Mouse (Mus musculus) layer of hippocampus, adult 9-11 months (tissue): ENCODE measurements around the gene Tcp10b.
"Not testable (repeated sequence)": the region's sequence is repeated elsewhere in the genome, so short reads cannot be mapped to it uniquely, and the experiment has no call there.

Experiments
- DNase-seq: peaks from one replicate; pipeline ENCODE4 v3.0.0; 2022

The Tcp10b gene

DNA sequence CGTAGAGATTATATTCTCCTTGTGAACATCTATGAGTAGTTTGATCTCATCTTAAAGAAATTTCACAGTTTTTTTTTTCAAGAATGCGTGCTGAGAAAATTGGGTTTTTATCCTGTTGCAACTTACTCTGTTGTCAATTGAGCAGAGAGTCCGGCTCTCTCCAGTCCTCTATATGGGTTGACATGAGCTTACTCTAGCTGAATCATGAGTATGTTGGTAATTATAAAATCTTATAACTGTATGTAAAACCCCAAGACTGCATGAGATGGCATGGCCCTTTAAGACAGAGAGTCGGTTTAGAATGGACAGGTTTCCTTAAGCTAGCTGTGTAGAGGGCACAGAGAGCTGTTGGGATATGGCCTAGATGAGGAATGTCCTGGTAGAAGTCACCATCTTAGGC is at the start of gene Tcp10b:
Gene Tcp10b (plus strand): TSS at position 301 of the 400 bp plus-strand sequence.
- not testable (repeated sequence) for DNase-seq

DNA sequence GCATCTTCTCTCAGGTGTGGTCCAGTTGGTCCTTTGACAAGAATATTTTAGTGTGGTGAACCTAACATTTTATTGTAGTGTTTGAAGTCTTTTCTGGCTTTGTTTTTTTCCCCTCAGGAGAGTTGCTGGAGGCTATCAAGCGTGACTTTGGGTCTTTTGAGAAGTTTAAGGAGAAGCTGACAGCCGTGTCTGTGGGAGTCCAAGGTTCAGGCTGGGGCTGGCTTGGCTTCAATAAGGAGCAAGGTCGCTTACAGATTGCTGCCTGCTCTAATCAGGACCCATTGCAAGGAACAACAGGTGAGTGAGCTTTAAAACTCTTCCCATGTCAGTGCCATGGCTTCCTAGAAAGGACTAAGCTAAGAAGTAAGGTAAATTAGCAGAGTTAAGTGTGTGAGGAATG is 47.6 kb upstream of the Tcp10b start:
- no peak for DNase-seq

DNA sequence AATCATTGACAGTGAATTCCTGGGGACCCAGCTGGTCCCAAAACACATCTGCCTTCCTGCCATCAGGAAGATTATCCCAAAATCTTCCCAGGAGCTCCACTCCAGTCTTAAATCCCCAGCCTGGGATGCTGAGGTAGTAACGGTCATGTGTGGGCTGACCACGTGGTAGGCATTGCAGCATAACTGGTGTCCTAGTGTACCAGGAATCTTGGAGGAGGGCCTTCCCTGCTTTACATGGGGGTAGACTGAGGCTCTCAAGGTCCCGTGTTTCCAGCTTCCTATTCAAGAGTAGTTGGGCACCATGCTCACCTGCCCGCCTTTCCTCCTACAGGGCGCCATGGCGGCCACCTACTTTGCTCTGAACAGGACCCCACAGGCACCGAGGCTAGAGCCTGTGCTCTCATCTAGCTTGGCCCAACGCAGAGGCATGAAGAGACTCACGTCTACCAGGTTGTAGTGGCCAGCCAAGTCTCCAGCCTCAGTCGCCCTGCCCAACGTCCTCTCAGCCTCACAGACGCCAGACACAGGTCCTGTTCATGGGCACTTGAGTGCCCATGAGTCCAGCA is 24.2 kb upstream of the Tcp10b start:
- DNase-seq, result not testable (repeated sequence)

DNA sequence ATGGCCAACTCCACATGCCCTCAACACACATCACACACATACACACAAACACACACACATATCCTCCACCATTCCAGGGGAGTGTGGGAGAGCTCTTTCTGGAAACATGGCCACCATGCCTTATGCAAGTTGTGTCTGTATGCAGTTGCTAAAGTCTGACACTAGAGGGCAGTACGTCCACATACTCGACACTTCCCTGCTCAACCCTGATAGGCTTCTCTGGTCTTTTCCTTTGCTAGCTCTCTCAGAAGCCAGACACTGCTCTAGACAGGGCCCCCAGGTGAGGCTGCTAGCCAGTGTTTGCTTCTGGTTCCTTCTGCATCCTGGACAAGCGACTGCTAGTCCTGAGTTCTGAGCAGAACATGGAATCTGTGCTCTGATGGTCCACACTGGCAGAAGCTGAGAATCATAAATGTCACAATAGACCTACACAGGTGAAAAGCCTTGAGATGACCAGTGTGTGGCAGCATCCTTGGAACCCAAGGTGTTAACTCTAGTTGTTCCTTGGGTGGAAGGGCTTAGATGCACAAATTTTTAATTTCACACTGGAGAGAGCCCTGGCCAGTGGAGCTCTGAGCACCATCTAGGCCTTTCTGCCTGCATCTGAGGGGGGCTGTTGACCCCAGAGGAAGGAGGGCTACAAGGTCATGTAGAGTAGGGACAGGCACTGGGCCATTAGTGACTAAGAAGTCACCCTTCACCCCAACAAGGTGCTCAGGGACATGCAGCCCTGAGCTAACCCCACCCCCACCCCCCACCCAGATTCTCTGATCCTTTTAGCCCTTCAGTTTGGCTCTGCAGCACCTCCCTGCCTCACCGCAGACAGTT is 16.8 kb upstream of the Tcp10b start:
- peak; percentile 59 for DNase-seq

DNA sequence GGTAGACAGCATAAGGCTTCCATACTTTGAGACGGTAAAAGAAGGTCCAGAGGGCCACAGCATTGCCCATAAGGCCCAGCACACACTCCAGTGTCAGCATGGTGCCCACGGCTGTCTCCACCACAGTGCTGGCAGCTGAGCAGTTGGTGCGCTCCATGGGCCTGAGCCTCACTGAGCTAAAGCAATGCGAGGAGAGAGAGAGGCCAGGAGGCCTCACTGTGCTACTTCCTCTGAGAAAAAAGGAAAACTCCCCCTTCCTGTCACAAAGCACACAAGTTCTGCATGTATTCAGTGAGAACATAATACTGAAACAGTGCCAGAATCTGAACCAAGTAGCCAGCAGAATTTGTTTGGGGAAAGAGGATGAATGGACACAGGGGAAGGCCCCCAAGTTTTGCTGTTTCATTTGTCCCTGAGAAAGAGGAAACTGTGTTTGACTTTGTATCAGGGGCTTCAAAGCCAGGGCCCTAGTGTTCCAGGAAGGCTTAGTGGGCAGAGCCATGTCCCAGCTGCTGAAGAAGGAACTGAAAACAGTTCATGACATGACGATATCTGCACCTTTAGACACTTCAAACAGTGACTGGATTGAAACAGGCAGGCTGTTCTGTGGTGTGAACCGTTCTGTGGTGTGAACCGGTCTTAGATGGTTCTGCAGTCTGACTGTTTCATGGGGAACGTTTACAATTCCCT is 8.6 kb upstream of the Tcp10b start, which contains the start of gene Gpr31b:
Gene Gpr31b (minus strand): TSS at position 173 of the 690 bp plus-strand sequence.
- DNase-seq, result not testable (repeated sequence)

DNA sequence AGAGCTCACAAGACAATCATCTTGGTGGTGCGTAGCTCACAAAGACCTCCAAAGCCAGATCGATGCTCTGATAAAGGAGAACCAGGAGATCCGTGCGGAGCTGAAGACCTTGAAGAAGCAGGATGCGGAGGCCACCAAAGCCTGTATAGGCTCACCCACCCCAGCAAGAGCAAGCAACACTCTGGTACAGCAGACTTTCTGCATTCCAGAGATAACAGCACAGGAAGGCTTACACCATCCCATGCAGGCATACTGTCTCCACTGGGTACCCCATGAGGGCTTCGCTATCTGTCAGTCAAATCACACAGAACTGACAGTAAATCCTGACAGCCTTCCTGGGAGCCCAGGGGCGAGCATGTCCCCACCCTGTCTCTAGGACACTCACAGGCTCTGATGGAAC is 2.0 kb downstream of the Tcp10b start:
- not testable (repeated sequence) for DNase-seq

DNA sequence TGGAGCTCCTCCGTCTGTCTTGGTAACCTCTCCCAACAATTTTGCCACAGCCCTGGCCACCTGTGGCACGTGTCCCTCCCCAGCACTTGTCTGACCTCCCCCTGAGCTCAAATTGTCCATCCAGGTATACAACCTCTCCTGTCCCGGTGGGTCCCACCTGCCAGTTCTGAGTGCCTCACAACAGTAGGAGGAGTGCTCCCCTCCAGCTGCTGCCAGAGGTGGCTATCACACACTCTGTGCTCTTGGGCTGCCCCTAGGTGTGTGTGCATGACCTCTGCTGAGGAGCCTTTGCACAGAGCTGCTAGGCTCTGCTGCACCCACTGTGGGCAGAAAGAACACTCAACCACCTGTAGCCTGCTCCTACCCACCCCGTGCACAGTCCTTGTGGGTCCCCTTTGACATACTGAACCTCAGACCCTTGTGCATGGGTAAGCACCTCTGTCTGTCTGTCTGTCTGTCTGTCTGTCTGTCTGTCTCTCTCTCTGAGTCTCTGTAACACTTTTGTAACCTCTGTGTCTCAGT is 7.0 kb downstream of the Tcp10b start:
- not testable (repeated sequence) for DNase-seq

DNA sequence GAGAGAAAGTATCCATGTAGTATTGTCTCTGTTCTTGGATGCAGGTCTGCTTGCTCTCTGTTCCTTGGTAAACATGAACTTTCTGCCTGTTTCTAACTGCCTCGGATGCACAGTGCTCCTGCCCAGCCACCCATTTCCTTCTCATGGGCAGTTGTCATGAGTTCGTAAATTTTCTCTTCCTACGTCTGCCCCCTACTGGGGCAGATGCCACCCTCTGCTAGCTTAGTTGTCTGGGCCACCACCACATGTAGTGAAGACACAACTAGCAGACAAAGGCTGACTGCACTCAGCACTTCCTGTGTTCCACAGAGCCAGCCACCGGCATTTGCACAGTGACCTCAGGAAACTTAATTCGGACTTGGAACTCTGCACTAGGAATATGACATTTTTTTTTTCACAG is 8.3 kb downstream of the Tcp10b start:
- not testable (repeated sequence) for DNase-seq

DNA sequence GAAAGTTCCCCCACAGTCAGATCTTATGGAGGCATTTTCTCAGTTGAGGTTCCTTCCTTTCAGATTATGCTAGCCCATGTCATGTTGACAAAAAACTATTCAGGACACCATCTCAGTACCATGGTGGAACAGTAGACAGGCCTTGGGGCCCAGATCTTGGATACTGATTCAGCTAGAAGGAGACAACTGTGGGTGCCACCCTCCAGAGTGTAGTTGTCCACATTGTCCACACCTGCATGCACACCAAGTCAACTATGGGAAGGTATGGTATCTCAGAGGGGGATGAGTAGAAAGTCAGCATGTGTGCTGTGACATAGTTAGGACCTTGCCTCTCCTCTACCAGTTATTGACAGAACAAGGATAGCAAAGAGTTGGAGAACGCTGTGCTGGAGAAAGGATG is 30.6 kb downstream of the Tcp10b start:
- DNase-seq, result not testable (repeated sequence)

DNA sequence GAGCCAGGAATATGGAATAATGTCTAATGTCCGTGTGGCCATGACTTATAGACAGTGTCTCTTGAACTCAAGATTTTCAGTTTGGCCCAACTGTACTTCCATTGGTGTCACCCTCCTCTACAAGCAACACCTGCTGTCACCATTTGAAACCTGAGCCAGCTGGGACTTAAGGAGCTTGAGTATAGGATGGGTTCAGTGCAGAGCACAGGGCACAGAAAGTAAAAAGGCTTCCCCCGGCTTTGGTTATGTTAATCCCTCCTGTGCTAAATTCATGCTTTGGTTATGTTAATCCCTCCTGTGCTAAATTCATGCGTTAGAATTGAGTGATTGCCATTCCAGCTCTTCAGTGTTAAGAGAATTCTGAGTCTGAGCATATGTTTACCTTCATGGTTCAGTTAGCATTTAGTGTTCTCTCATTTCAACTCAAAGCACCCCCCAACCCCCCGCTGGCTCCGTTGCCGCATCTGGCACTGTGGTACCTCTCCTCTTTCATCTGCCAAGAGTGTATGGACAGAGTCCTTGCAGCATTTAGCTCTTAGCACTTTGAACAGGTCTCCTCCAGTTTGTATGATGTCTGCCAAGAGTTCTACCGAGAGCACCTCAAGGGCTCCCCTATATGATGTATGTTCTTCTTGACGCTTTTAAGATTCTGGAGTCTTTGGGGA is 31.3 kb downstream of the Tcp10b start:
- not testable (repeated sequence) for DNase-seq

DNA sequence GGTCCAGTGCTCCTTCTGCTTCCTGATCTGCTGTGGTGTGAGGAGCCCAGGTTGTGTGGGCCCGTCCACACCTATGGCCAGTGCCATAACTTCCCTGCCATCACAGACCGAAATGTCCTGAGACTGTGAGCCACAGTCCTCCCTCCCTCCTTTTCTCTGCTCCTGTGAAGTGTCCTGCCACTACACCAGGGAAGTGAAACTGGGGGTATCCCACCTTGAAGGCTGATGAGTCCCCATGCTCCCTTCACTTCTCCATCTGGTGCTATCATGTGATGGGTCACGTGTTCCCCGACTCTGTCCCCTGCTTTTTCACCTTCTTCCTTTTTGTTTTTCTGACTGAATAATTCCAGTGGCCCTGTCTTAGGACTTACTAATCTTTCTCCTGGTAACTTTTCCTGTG is 32.1 kb downstream of the Tcp10b start:
- not testable (repeated sequence) for DNase-seq

DNA sequence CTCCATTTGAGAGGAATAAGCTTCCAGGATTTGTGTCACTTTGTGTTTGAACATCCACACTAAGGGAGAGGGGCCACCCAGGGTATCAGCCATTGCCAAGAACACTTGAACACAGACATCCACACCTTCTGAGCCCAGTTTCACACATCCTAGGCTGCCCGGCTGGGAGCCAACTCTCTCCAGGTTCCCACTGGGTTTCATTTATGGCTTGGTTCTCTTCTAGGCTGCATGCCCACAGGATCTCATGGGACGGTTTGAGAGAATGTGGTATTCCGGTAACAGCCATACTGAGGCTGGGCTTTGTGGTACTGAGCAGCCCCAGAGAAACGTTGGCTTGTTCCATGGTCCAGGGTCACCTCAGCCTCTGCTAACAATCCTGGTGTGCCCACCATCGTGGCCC is 45.7 kb downstream of the Tcp10b start:
- peak; percentile 14 for DNase-seq

DNA sequence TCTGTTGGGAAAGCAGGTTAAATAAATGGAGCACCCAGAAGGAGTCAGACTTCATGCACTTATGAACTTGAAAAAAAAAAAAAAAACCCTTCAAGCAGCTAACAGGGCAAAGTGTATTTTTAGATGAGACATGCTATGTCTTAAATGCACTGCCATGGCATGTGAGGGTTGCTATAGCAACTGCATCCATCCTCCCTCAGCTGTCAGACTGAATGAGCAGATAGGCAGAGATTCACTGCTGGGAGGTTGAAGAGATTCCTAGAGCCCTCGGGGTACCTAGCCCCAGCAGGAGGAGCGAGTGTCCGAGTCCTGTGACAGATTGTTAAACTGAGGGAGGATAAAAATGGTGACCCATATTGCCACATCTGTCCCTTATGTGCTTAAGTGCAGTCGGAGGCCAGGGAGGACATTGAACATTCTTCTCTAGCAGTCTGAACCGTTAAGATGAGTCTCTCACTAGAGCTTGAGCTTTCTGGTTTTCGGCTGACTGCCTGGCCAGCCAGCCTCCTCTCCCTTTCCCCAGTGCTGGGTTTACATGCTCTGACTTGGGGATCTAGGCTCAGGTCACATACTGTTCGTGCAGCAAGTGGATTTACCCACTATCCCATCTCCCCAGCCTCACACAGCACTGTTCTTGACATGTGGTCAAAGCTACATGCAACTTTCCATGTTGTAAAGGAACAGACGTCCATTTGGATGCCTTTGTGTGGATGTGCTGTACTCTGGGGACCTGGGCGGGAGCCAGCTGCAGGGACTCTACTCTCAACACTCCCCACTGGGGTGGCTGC is 51.8 kb downstream of the Tcp10b start:
- DNase-seq, result not testable (repeated sequence)

DNA sequence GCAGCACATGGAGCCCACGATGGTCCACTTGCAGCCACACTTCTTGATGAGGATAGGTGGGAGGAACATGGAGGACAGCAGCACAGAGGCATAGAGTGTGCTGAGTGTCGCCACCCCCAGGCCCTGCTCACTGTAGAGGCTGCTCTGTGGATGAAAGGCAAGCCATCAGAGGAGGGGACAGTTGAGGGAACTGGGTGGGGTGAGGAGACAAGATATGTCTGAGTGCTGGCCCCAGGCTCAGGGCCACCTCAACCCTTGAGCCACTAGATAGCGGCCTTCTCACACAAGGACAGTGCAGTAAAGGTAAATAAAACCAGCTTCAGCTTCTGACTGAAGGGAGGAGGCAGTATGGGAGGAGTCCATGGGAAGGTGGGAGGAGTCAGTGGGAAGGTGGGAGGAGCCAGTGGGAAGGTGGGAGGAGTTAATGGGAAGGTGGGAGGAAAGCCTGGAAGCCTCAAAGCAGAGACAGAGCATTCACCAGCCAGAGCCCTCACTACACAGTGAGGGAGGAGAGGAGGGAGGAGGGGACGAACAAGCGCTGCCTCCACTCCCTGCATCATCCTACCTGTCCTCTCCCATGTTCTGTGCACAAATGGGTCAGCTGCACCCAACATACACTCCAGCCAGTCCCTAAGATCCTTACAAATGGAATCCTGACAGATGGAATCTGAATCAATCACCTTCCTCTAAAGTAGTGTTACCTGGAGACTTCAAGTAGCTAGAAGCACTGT is 62.6 kb downstream of the Tcp10b start:
- not testable (repeated sequence) for DNase-seq

DNA sequence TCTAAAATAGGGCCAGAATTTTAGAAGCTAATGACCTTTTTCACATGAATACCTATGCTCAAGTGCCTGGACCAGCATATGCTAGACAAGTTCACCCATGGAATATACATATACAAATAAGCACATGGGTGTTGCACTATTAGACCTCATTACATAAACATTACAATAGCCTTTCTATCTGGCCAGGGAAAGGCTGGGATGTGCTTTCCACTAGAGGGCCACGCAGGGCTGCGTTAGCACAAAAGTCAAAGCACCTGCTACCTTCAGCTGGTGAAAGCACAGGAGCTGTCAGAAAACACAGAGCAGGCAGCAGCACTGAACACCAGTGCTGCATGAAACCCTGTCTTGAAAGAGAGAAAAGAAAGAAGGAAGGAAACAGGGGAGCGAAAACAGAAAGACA is 63.3 kb downstream of the Tcp10b start:
- not testable (repeated sequence) for DNase-seq

DNA sequence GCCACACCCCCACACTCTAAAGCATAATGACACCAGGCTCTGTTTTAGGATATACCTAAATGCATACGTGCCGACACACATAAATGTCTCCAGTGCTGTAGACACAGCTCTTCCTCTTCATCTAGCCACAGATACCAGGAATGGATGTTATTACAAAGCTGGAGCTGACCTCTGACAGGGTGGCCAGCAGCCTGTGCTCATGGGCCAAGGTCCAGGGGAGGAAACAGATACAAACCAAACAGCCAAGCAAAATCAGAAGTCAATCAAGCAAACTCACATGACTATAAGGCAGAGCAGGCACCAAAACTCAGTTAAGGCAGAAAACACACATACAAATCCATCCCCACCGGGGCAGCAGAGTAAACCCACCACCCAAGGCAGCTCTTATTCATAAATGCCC is 68.4 kb downstream of the Tcp10b start:
- DNase-seq, result not testable (repeated sequence)

DNA sequence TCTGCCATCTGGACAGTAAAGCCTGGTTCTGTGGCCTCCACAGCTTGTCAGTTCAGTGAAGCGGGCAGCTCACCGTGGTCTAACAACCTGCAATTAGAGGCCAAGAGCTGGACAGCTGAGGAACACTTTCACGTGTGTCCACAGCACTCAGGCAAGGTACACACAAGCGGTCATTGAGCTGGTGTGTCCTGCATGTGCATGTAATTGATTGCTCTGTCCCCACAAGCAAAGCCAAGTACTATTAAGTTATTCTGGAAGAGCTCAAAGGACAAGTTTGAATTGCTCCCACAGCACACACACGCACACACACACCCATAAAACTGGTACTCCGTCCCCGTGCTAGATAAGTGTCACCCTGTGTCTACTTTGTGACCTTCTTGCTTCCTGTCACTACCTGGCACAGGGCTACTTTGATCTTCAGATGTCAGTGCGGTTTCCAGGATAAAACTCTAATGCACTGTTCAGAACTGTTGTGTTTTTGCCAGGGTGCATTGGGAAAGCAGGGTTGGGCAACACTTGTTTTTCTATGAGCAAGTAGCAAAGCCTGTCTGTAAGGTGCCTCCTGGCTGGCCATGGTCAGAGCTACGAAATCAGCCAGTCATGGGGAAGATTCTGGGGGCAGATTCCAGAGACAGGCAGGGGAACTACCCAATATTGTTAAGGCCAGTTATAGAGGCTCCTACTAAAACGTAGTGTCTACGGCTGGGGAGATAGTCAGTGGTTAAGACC is 69.0 kb downstream of the Tcp10b start:
- not testable (repeated sequence) for DNase-seq

DNA sequence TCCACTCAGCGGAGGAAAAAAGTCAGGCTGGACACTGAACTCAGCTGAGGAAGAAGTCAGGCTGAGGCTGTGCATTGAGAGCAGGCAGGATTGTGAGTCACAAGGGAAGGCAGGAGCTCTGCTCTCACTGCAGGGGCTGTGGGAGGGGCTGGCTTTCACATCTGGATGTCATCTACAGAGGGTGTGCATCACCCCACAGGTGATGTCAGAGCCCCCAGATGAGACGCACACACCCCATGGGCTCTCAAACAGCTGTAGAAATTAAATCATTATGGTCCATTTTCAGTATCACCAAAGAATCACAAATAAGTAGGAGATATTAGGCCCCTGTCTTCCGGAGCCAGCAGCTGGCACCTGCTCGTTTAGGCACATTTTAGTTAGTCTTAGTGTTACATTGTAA is 70.8 kb downstream of the Tcp10b start, which contains the start of gene Unc93a:
Gene Unc93a (minus strand): TSS at position 101 of the 400 bp plus-strand sequence.
- DNase-seq, result not testable (repeated sequence)
